Mouse (Mus musculus): ENCODE data around the gene Cox5a.

The Cox5a gene

GRCm38 (mm10) chr9:57560861-57561710 lies 40.0 kb downstream of the Cox5a start, which contains the start of gene Scamp2:
Scamp2 (plus strand) TSS chr9:57560943.
- CTCF ChIA-PET: interaction anchor here (0.9 kb wide), 1 partner anchor 85 kb away, joined by 3 read pairs; no protein-coding TSS in a partner anchor

GRCm38 (mm10) chr9:57561711-57562099 lies 40.6 kb downstream of the Cox5a start:
- CTCF ChIA-PET: interaction anchor here (0.9 kb wide), 1 partner anchor 84 kb away, joined by 3 read pairs; no protein-coding TSS in a partner anchor

DNA sequence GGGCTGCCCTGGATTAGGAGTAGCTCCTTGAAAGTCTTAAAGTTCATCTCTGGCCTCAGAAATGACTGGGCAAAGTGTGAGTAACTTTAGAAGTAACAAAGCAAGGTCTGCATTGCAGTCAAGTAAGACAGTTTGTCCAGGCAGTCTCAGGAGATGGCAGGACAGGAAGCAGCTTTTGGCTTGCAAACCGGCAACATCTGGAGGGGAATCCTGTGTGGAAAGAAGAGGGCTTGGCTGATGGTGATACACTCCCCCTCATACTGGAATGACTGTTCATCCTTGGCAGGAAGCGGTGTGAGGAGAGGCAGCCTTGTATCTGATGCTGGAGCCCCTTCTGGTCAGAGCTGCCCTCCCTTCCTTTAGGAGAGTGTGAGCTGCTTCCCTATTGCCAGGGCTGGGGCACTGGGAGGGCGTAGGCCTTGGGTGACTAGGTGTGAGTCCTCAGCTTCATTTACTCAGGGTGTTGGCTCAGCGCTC lies 41.9 kb downstream of the Cox5a start:
- CTCF ChIA-PET: interaction anchor here (0.6 kb wide), 1 partner anchor 21 kb away, joined by 5 read pairs; no protein-coding TSS in a partner anchor

GRCm38 (mm10) chr9:57564609-57565008 lies 43.5 kb downstream of the Cox5a start:
- CTCF ChIA-PET: interaction anchor here (0.7 kb wide), 1 partner anchor 16 kb away, joined by 3 read pairs; no protein-coding TSS in a partner anchor

GRCm38 (mm10) chr9:57565741-57566221 lies 44.7 kb downstream of the Cox5a start:
- CTCF ChIA-PET: no interaction called here

DNA sequence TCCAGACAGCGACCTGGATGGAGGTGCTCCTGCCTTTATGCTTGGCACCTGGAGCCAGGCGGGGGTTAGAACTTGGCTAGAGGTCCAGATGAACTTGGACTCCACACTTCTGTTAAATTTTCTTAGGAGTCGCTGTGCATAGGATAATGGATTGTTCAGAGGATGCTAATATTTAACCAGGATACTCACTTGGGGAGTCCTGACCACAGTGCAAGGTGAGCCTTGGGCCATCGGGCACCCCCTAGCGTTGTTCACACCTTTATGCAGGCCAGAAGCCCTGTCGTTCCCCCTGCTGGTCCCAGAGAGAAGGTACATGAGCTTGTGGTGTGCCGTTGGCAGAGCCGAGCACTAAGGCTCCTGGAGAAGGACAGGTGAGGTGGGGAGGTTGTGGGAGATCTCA lies 45.8 kb downstream of the Cox5a start:
- CTCF ChIA-PET: interaction anchor here (1.4 kb wide), 1 partner anchor 13 kb away, joined by 15 read pairs; no protein-coding TSS in a partner anchor

DNA sequence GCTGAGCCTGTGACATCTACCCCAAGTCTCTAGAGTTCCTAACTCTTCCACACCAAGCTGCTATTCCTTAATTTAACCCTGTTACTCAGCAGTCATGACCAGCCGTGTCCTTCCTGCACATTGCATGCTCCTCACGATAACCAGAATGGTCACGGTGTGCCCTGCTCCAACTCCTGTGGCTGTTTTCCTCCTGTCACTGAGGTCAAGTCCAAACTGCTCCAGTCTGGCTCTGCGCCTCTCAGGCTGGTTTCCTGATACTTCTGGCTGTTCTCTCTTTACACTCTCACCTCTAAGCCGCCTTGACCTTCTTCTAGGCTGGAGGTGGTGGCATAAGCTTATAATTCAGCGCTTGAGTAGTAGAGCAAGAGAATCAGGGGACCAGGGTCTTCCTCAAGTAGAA lies 47.4 kb downstream of the Cox5a start:
- CTCF ChIA-PET: interaction anchor here (0.5 kb wide), 1 partner anchor 70 kb away, joined by 4 read pairs; no protein-coding TSS in a partner anchor

DNA sequence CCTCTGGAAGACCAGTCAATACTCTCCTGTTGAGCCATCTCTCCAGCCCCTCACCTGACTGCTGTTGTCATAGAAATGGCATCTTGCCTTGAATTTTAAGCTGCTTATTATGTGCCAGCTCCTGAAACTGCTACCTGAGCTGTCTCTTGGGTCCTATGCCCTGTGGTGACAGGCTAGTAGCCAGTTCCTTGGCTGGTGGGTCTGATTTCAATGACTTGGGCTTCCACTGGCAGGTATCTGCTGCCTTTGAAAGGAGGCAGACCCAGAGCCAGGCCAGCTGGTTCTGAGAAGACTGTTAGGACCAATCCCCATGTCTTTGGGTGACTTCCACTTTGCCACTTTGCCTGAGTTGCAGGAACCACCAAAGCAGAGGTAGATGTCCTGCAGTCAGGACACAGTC lies 53.3 kb downstream of the Cox5a start:
- CTCF ChIA-PET: no interaction called here

GRCm38 (mm10) chr9:57575577-57575976 lies 54.5 kb downstream of the Cox5a start:
- CTCF ChIA-PET: no interaction called here

DNA sequence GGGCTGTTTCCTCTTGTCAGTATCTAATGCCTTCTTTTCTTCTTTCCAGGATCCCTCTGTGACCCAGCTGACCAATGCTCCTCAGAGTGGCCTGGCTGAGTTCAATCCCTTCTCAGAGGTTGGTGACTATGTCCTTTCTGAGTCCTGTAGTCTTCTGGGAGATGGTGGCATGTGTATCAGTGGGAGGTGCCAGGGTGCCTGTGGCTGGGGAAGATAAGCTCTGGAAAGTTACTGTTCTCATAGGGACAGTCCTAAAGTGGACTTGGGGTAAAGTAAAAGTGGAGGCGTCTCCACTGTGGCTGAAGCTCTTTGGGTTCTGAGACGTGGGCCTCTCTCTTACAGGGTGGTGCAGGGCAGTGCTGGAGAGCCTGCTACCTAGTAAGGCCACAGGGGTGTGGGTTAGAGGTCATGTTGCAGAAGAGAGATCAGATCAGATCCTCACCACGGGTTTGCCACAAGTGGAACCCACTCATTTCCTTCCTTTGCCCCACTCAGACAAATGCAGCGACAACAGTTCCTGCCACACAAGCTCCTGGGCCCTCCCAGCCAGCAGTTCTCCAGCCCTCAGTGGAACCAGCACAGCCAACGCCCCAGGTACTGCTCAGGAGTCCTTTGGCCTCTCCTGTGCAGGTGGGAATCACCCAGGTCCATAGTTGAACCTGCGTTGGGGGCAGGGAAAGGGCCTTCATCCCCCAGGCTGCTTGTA lies 56.2 kb downstream of the Cox5a start:
- CTCF ChIA-PET: interaction anchor here (0.5 kb wide), 1 partner anchor 34 kb away, joined by 8 read pairs; no protein-coding TSS in a partner anchor
